8 mouse cellular contexts compared by ENCODE assay signal in the genomic region with DNA sequence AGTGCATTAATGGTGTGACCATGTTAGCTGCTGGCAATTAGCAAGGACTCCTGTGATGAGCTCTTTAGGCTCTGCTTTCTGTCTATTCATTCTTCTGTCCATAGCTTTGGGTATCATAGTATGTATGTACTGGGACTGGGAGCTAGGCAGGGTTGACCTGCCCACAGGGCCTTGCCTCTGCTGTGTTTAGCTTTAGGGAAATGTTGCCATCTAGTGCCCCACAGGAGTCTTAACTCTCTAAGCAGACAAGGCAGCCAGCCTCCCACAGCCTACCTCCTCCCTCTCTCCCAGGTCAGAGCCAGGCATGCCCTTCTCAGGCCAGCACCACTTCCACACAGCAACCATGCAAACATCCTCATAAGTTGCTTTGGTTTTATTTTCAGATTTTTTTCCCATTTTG. TPM values are rescaled to one million over a fixed set of nuclear protein-coding genes. Genes with fewer than 3 reads are reported as not detected.
DNase-seq lines count a peak whose midpoint lies in the region; ATAC-seq and TF ChIP-seq lines count a peak whose summit lies in the region.

No protein-coding gene starts in this region.

- no peak overlapping the region for H3K9ac ChIP-seq in CH12.LX (ENCODE audit: insufficient read depth, low read depth)
- no peak overlapping the region for H3K9ac ChIP-seq in neural tube, embryonic 14.5 days (replicated peaks; ENCODE audit: low read depth, low read length)

- no peak overlapping the region for H3K4me3 ChIP-seq in heart, embryonic 10.5 days
- no peak overlapping the region for H3K4me3 ChIP-seq in CH12.LX (replicated peaks in 1 of 3; ENCODE audit: low read depth in 2 of 3, low read length in 2 of 3, poor library complexity in 1 of 3)
- H3K4me3 ChIP-seq in left cerebral cortex, adult 2 months: no peak overlapping the region
- H3K4me3 ChIP-seq in neural tube, embryonic 14.5 days (ENCODE audit: low read depth, low read length): no peak overlapping the region

- TF ChIP-seq CTCF in CH12.LX (conservative IDR thresholded peaks at IDR 0.05 in 1 of 2, IDR thresholded peaks at IDR 0.05 in 1 of 2; ENCODE audit: low read depth in 2 of 2, low read length in 2 of 2): peak; percentile 34 to 88; a peak in 2 of 4 replicates
- peak; percentile 74 for TF ChIP-seq CTCF in left cerebral cortex, adult 2 months (IDR thresholded peaks at IDR 0.05)

- no peaks in the 10 kb centered on the region for H3K79me2 ChIP-seq in CH12.LX (replicated peaks; ENCODE audit: control insufficient read depth, extremely low read depth, insufficient read depth, poor library complexity, severe bottlenecking)

- TF ChIP-seq POLR2A in CH12.LX (IDR thresholded peaks at IDR 0.05; ENCODE audit: low read depth, low read length): no peak

- intact Hi-C loops in heart, postnatal 36 days (cut with DNase I): loop anchor here (1.0 to 5.0 kb wide), 2 partner anchors 82 to 197 kb away; no protein-coding TSS in a partner anchor
- intact Hi-C loops in left cerebral cortex, adult 2 months (cut with DNase I): loop anchor here (1.0 kb wide), 1 partner anchor 82 kb away; no protein-coding TSS in a partner anchor

- H3K4me1 ChIP-seq in heart, embryonic 10.5 days: no peaks in the 10 kb centered on the region
- peaks cover 0 to 5% of the 10 kb centered on the region in 2 experiments; a peak in 1 of 4 replicates for H3K4me1 ChIP-seq in CH12.LX (ENCODE audit: control insufficient read depth in 1 of 2, insufficient read depth in 2 of 2)
- no peaks in the 10 kb centered on the region for H3K4me1 ChIP-seq in neural tube, embryonic 14.5 days (ENCODE audit: control insufficient read depth, insufficient read depth, low read length)

- dilution Hi-C loops in CH12.LX (cut with MboI; ENCODE audit: extremely low pct_ligation_motif_present, extremely low pct_unique_long_range_greater_than_20kb, low sequenced_read_pairs): no loop called here

- H3K27me3 ChIP-seq in heart, embryonic 10.5 days (ENCODE audit: insufficient read depth, poor library complexity, severe bottlenecking): no peaks in the 10 kb centered on the region
- H3K27me3 ChIP-seq in CH12.LX (replicated peaks): no peaks in the 10 kb centered on the region
- H3K27me3 ChIP-seq in neural tube, embryonic 14.5 days (ENCODE audit: control insufficient read depth, insufficient read depth, low read length): no peaks in the 10 kb centered on the region

- peak; percentile 91 for TF ChIP-seq RAD21 in CH12.LX (IDR thresholded peaks at IDR 0.05; ENCODE audit: low read depth, low read length)

- no peaks in the 10 kb centered on the region for H3K9me3 ChIP-seq in heart, embryonic 10.5 days
- H3K9me3 ChIP-seq in CH12.LX (replicated peaks; ENCODE audit: low read length): peaks cover 2% of the 10 kb centered on the region
- no peaks in the 10 kb centered on the region for H3K9me3 ChIP-seq in neural tube, embryonic 14.5 days (ENCODE audit: control insufficient read depth, low read length)

- DNase-seq in heart, adult 18-20 months: peak; percentile 29 to 51
- no peak for DNase-seq in heart, embryonic 10.5 days (ENCODE audit: low spot score)
- peak; percentile 51 for DNase-seq in CH12.LX (ENCODE audit: extremely low read depth)
- DNase-seq in heart, postnatal 36 days: peak; percentile 14 to 18
- DNase-seq in left cerebral cortex, adult 2 months (ENCODE audit: extremely low spot score in 1 of 2, low spot score in 2 of 2): no peak
- no peak for DNase-seq in frontal cortex, postnatal 14 days (ENCODE audit: low spot score in 2 of 2)

- no peak overlapping the region for H3K4me2 ChIP-seq in CH12.LX (ENCODE audit: insufficient read depth, low read depth, poor library complexity, severe bottlenecking)
- no peak overlapping the region for H3K4me2 ChIP-seq in neural tube, embryonic 14.5 days (ENCODE audit: low read depth, low read length)

- peak; percentile 86 for ATAC-seq in common myeloid progenitor, adult 5-6 weeks (replicated peaks; ENCODE audit: low read depth, poor library complexity, severe bottlenecking)
- ATAC-seq in neural tube, embryonic 14.5 days (ENCODE audit: low read depth): peak; percentile 69; the same call in 1 of the 2 replicates

- TF ChIP-seq EP300 in CH12.LX (IDR thresholded peaks at IDR 0.05; ENCODE audit: low read length): no peak

- H3K36me3 ChIP-seq in heart, embryonic 10.5 days: no peaks in the 10 kb centered on the region
- no peaks in the 10 kb centered on the region for H3K36me3 ChIP-seq in CH12.LX (replicated peaks in 1 of 2; ENCODE audit: control insufficient read depth in 1 of 2, insufficient read depth in 1 of 2, low read length in 1 of 2)
- no peaks in the 10 kb centered on the region for H3K36me3 ChIP-seq in neural tube, embryonic 14.5 days (ENCODE audit: control insufficient read depth, insufficient read depth, low read length)

- in situ Hi-C loops in CH12.LX (cut with MboI; ENCODE audit: low pct_ligation_motif_present, low pct_unique_long_range_greater_than_20kb, low sequenced_read_pairs): loop anchor here (10.0 kb wide), 1 partner anchor 185 kb away; no protein-coding TSS in a partner anchor

- H3K27ac ChIP-seq in heart, embryonic 10.5 days: no peak overlapping the region
- H3K27ac ChIP-seq in CH12.LX (ENCODE audit: insufficient read depth, low read depth): no peak overlapping the region
- H3K27ac ChIP-seq in left cerebral cortex, adult 2 months: no peak overlapping the region
- H3K27ac ChIP-seq in neural tube, embryonic 14.5 days (ENCODE audit: low read depth, low read length): no peak overlapping the region

TF ChIP-seq in CH12.LX, 34 proteins besides CTCF, POLR2A, EP300 and RAD21:
- TF ChIP-seq POLR2AphosphoS2 (IDR thresholded peaks at IDR 0.05; ENCODE audit: low read depth, low read length): no peak
- no peak for TF ChIP-seq MXI1 (IDR thresholded peaks at IDR 0.05; ENCODE audit: low read depth, low read length)
- no peak for TF ChIP-seq TBP (conservative IDR thresholded peaks at IDR 0.05; ENCODE audit: low read depth, low read length)
- TF ChIP-seq MAX (IDR thresholded peaks at IDR 0.05; ENCODE audit: low read length): no peak
- no peak for TF ChIP-seq CHD2 (IDR thresholded peaks at IDR 0.05; ENCODE audit: low read length)
- peak; percentile 83 for TF ChIP-seq ZC3H11A (IDR thresholded peaks at IDR 0.05; ENCODE audit: low read depth, low read length)
- TF ChIP-seq MAFK (IDR thresholded peaks at IDR 0.05; ENCODE audit: insufficient replicate concordance, low read length): no peak
- TF ChIP-seq E2F4 (IDR thresholded peaks at IDR 0.05; ENCODE audit: insufficient replicate concordance, low read depth, low read length): no peak
- TF ChIP-seq MYC (IDR thresholded peaks at IDR 0.05; ENCODE audit: low read depth, low read length): no peak
- TF ChIP-seq UBTF (IDR thresholded peaks at IDR 0.05; ENCODE audit: low read depth, low read length): no peak
- peak; percentile 96 for TF ChIP-seq SMC3 (IDR thresholded peaks at IDR 0.05; ENCODE audit: low read depth, low read length)
- no peak for TF ChIP-seq USF2 (conservative IDR thresholded peaks at IDR 0.05; ENCODE audit: low read depth, low read length)
TF ChIP-seq in CH12.LX: peak in this region for 2.

RNA-seq across cellular contexts. Expression of a gene that starts 16.9 kb away (rescaled TPM):
- under 1 TPM; 0.27 to 0.87 TPM for total RNA-seq in heart, adult 18-20 months (2021)
- polyA plus RNA-seq in heart, embryonic 10.5 days (2016; fragmentation: Nextera tagmentation; extraction: Ambion mirVana): 0.43 and 0.59 TPM in 2 replicates
- total RNA-seq in CH12.LX (2012; rRNA removed): not detected in 2 replicates
- total RNA-seq in CH12.LX (2014; rRNA removed): 0.09 and 0.16 TPM in 2 replicates
- polyA plus RNA-seq in CH12.LX (2012; ENCODE audit: insufficient read length, low read depth): 0.79 and 1.3 TPM in 2 replicates
- total RNA-seq in common myeloid progenitor, adult 5-6 weeks (2017): not detected in 2 replicates
- under 1 TPM in 1 of 2 experiments, not detected in 1; 0.39 TPM for total RNA-seq in heart, postnatal 36 days (2021)
- total RNA-seq in left cerebral cortex, adult 2 months (2021): 1 to 10 TPM; 1.4 to 2.4 TPM
- polyA plus RNA-seq in neural tube, embryonic 14.5 days (2014; fragmentation: Nextera tagmentation; extraction: Ambion mirVana): 0.17 TPM in 1 of 2 replicates, not detected in the other

RNA-seq across cellular contexts. Expression of a gene that starts 38.0 kb away (rescaled TPM):
- 10 to 100 TPM; 16.9 to 17.4 TPM for total RNA-seq in heart, adult 18-20 months (2021)
- polyA plus RNA-seq in heart, embryonic 10.5 days (2016; fragmentation: Nextera tagmentation; extraction: Ambion mirVana): 11.5 and 13.6 TPM in 2 replicates
- total RNA-seq in CH12.LX (2012; rRNA removed) (8.6 and 9.7 TPM in 2 replicates), CH12.LX (2014; rRNA removed) (8.2 and 9.0 TPM in 2 replicates)
- 51.3 and 55.7 TPM in 2 replicates for polyA plus RNA-seq in CH12.LX (2012; ENCODE audit: insufficient read length, low read depth)
- 35.5 and 42.4 TPM in 2 replicates for total RNA-seq in common myeloid progenitor, adult 5-6 weeks (2017)
- total RNA-seq in heart, postnatal 36 days (2021): 10 to 100 TPM; 18.3 to 20.5 TPM
- 10 to 100 TPM; 63.2 to 64.8 TPM for total RNA-seq in left cerebral cortex, adult 2 months (2021)
- polyA plus RNA-seq in neural tube, embryonic 14.5 days (2014; fragmentation: Nextera tagmentation; extraction: Ambion mirVana): 25.8 and 35.1 TPM in 2 replicates

Comparison
In these comparisons a context has a peak if more than half of its experiments do, and no peak if none do; other contexts are left out.
1. DNase-seq: peak in heart, adult 18-20 months (2 of 2), CH12.LX (single experiment) and heart, postnatal 36 days (2 of 2); none in heart, embryonic 10.5 days (single experiment), left cerebral cortex, adult 2 months (0 of 2) and frontal cortex, postnatal 14 days (0 of 2).